Mouse (Mus musculus) ovary, postnatal 14 days (tissue): ENCODE results near the gene Myo1d.

Experiments
- DNase-seq: peaks from one replicate; pipeline ENCODE4 v3.0.0; 2022; ENCODE audit warnings: low spot score

Myo1d gene

DNA sequence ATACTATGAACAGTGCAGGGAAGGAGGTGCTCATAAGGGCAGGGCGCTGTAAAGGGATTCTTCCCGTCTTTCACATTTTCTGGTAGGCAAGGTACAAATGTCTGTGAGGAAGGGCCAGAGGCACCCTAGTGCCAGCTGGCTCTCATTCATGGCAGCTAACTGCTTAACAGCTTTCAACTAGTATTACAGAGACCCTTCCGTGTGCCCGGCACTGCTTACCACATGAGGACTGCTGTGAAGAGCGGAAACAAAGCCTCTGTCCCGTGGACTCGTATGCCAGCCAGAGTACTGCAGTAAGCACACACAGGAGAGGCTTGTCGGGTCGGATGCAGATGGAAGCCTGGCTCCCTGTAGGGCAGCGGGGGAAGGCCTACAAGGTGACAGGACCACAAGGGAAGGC, 229.6 kb downstream of the Myo1d start:
- DNase-seq = no peak

DNA sequence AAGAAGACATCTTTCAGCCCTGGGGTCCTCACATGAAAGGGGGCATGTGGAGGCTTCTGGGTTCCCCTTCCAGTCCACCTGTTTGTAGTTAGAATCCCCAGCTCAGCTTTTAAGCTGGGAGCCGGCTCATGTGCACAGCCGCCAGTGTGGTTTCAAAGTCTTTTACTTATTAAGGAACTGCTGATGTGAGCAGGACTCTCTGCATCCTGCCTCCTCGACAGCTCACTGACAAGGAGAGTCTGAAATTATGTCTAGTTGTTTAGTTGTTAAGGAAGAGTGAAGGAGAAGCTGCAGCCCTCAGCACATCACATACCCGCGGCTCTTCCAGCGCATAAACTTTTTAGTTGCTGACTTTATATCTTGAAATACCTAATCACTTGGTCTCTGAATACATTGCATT, 230.0 kb downstream of the Myo1d start:
- DNase-seq = no peak

DNA sequence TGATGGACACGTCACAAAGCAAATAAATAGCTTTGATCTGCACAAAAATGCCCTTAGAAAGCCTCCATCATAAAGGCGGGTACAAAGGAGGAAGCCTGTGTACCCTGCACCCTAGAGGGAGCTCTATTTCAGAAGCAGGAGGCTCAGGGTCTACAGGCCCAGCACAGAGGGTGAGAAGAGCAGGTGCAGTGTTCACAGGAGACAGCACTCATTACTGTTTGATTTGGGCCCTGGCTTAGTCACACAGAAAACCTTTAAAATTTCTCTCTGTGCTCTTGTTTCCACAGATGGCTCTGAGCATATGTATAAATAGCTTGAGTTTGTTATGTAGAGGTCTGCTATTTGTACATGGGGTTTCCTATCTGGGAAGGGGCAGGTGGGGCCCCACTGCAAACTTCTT, 233.6 kb downstream of the Myo1d start:
- DNase-seq = no peak

GRCm38 (mm10) chr11:80539056-80539455, 240.8 kb downstream of the Myo1d start:
- no peak for DNase-seq

GRCm38 (mm10) chr11:80532966-80533365, 246.9 kb downstream of the Myo1d start:
- no peak for DNase-seq

GRCm38 (mm10) chr11:80529149-80529548, 250.7 kb downstream of the Myo1d start:
- DNase-seq = no peak

DNA sequence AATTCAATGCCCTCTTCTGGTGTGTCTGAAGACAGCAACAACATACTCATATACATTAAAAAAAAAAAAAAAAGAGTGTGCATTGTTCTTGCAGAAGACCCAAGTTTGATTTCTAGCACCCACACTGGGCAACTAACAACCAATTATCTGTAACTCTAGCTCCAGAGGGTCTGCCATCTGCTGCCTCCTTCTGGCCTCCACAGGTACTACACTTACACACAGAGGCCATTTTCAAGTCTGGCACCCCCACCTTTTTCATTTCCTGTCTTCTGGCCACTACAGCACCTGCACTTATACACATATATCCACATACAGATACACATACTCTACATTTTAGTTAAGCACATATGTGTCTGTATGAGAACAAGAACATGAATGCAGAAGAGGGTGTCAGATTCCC, 252.1 kb downstream of the Myo1d start:
- no peak for DNase-seq

- DNase-seq = no peak
These were observed 255.6 kb downstream of the Myo1d start for GRCm38 (mm10) chr11:80524213-80524612.

DNA sequence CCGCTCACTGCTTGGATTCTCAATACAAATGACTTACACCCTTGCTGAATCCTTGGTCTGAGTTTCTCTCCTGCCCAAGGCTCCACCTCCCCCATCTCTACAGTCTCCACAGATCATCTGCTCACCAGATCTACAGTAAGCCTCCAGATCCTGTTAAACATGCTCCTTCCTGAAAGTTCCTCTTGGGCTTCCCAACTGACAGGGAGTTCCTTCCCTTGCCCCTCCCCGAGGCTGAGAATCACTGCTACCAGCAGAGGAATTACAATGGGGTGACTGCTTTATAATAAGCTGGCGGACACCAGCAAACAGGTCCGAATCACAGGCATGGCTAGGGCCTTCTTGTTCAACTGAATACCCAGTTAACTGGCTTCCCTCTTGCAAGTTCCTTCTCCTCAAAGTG, 256.4 kb downstream of the Myo1d start:
- no peak for DNase-seq

DNA sequence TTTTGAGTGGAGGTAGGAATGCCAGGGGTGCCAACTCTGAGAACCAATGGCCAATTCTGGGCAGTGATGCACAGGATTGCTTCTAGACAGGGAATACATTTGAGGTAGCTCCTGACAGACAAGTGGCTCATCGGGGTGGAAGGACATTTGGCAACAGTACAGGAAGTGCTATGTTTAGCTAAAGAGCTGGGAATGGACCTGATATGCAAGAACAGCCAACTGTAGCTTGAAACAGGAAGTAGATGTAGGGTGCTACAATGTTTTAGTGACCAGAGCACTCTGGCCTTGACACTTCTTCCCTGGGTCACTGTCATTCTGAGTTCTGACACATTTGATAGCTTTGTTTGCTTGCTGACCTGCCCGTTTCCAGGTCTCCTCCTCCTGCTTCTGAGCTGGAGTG, 257.0 kb downstream of the Myo1d start:
- DNase-seq = no peak

GRCm38 (mm10) chr11:80521148-80521547, 258.7 kb downstream of the Myo1d start:
- DNase-seq = no peak

DNA sequence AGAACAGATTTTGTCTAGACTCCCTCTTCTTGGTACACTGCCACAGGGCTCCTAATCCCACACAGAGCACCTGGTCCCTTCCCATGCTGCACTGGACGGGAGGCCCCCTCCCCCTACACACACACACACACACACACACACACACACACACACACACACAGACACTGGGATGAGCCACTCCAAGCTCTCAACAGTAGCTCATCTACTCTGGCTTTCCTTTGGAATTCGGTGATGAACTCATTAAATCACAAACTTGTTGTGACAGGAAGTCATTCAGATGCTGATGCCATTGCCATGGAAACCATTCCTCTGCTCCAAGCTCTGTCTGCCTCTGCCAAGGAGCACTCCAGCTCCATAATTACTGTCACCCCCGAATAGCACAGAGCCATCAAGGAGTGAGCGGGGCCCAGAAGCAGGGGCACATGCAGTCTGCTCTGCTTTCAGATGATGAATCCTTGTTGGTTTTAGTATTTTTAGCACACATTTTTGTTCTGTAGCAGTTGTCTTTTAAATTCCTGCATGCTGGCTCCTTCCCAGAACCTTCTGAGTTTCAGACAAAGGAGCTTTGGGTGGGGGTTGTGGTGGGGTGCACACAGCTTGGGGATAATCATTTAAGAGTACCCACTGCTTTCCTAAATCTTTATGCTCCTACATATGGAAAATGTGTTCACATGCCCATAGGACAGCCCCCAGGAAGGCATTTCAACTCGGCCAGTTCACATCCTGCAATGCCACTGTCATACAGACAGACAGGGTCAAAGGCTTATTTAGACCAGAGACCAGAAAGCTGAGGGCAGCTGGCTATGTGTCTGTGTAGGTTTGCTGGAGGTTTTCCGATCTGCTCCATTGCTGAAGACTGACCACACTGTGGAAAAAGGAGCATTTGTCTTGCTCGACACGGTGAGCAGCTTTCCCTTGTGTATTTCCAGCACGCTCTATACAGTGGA, 261.1 kb downstream of the Myo1d start:
- DNase-seq = no peak

GRCm38 (mm10) chr11:80515895-80516294, 263.9 kb downstream of the Myo1d start:
- no peak for DNase-seq

GRCm38 (mm10) chr11:80515346-80515745, 264.5 kb downstream of the Myo1d start:
- no peak for DNase-seq

DNA sequence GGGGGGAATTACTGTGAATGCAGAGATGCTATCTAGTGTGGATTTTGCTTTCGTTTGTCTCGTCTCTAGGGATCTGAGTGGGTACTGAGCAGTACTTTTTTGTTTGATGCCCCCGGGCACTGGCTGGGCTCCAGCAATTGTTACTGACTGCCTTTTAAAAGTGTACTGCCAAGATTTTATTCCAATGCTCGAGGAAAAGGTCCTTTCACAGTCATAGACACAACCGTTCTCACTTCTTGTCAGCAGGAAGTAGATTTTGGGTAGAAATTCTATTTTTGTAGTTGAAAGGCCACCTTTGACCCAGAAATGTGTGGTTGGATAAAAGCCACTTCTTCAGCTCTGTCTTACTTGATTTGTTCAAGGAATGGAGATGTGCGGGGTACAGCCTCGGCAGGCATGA, 266.0 kb downstream of the Myo1d start:
- DNase-seq = no peak

GRCm38 (mm10) chr11:80512313-80513056, 267.3 kb downstream of the Myo1d start:
- no peak for DNase-seq

GRCm38 (mm10) chr11:80510124-80510523, 269.7 kb downstream of the Myo1d start:
- DNase-seq = no peak

- DNase-seq = no peak
These were observed 270.7 kb downstream of the Myo1d start for GRCm38 (mm10) chr11:80509176-80509506.

- DNase-seq = no peak
These were observed 271.3 kb downstream of the Myo1d start for GRCm38 (mm10) chr11:80508361-80509175.

DNA sequence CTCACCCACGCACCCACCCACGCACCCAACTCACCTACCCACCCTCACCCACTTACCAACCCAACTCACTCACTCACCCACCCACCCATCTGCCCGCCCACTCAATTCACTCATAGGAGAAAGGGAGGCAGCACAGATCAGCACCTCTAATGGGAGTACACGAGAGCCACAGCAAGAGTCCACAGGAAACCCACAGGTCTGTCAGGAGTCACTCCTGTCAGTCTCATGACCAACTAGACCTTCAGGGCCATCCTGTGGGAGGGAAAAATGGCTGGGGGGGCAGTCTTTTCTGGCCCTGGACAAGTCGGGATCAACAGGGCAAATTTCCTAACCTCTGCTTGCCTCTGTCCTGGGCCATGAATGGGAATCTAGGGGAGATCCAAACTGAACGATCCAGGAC, 272.0 kb downstream of the Myo1d start:
- DNase-seq = no peak

- DNase-seq = no peak
These were observed 273.3 kb downstream of the Myo1d start for GRCm38 (mm10) chr11:80506483-80506882.

GRCm38 (mm10) chr11:80505581-80505980, 274.2 kb downstream of the Myo1d start:
- DNase-seq = no peak
